Mouse (Mus musculus) heart, adult 2 months (tissue): ENCODE measurements around the gene Rnf126. TPM values are rescaled to one million over a fixed set of nuclear protein-coding genes. Genes with fewer than 3 reads are reported as not detected.

ENCODE experiments used
- DNase-seq, 2 experiments: peaks; one replicate each; pipeline ENCODE4 v3.0.0; 2021
- H3K27ac ChIP-seq: fragments of 200-600 bp; 2 replicates; pipeline ENCODE4 v1.8.1; 2022
- H3K27me3 ChIP-seq: fragments of 200-500 bp; 2 replicates; pipeline ENCODE4 v1.6.1; 2012; ENCODE audit warnings: mild to moderate bottlenecking, low read length, inconsistent platforms, mixed read lengths; ENCODE audit not compliant: control insufficient read depth, insufficient read depth
- H3K36me3 ChIP-seq: fragments of 200-500 bp; 2 replicates; pipeline ENCODE4 v1.6.1; 2012; ENCODE audit warnings: low read length, inconsistent platforms; ENCODE audit not compliant: control insufficient read depth, insufficient read depth
- H3K4me1 ChIP-seq: fragments of 200-500 bp; 2 replicates; pipeline ENCODE4 v1.6.1; 2011; ENCODE audit warnings: low read length; ENCODE audit not compliant: control insufficient read depth, insufficient read depth
- H3K4me3 ChIP-seq: fragments of 200-600 bp; 2 replicates; pipeline ENCODE4 v1.8.1; 2022
- H3K79me2 ChIP-seq: fragments of 200-500 bp; replicated peaks from 2 replicates; pipeline ENCODE4 v1.6.1; 2012; ENCODE audit warnings: mild to moderate bottlenecking, inconsistent platforms, low read length, moderate library complexity, mixed read lengths; ENCODE audit not compliant: control insufficient read depth, insufficient read depth
- H3K9ac ChIP-seq: fragments of 200-500 bp; 2 replicates; pipeline ENCODE4 v1.6.1; 2012; ENCODE audit warnings: low read depth, mild to moderate bottlenecking, control low read depth, inconsistent platforms, low read length, mixed read lengths
- CTCF ChIP-seq: fragments of 200-600 bp; IDR thresholded peaks from 2 replicates; pipeline ENCODE4 v1.8.1; 2022; ENCODE audit warnings: antibody characterized with exemption, mild to moderate bottlenecking, moderate library complexity
- EP300 ChIP-seq: fragments of 200-500 bp; IDR thresholded peaks from 2 replicates; pipeline ENCODE4 v1.6.1; 2011; ENCODE audit warnings: low read depth, low read length, control low read depth; ENCODE audit not compliant: insufficient read depth
- POLR2A ChIP-seq: fragments of 200-500 bp; IDR thresholded peaks from 2 replicates; pipeline ENCODE4 v1.6.1; 2011; ENCODE audit warnings: mild to moderate bottlenecking, low read depth, low read length, control low read depth; ENCODE audit not compliant: insufficient read depth
- whole genome bisulfite sequencing: fragments of 180-500 bp; shearing (Covaris S2); methylation state at CpG from one replicate; pipeline ENCODE4 v1.1.7; 2018; 5-methylcytosine and 5-hydroxymethylcytosine counted together
- intact Hi-C: fragments of 180-260 bp; cut with DNase I; formaldehyde crosslinking; loops from one replicate; pipeline ENCODE4 v1.15.1; 2025
- polyA plus RNA-seq: library from polyadenylated mRNA; depleted of rRNA; stranded (reverse); fragments of >200 nt; gene quantifications from 2 replicates; pipeline ENCODE4 v1.2.3, GENCODE M21; 2012
- total RNA-seq, 2 experiments: library from RNA; stranded (reverse); gene quantifications; 2 replicates each; pipeline ENCODE4 v1.2.3; 2021

The Rnf126 gene
- total and polyA plus RNA-seq, 3 experiments: 22.9 to 48.0 (median 23.6) TPM

DNA sequence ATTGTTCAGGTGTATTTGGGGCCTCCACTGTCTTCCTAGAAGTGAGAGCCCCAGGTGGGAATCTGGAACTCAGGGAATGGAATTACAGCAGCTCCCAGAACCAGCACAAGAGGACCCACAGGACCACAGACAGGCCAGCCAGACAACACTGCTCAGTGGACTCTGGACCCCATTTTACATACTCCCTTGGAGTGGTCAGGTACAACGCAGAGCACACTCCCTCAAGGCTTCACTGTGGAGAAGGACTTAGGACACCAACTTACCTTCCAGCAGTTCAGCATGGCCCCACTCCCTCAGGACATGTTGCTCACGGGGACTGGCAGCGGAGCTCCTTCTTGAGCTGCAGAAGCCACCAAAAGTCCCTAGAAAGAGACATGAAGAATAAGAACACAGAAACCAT lies 21.3 kb downstream of the Rnf126 start:
- no peak for TF ChIP-seq CTCF
- no peak for TF ChIP-seq EP300
- no peak for TF ChIP-seq POLR2A
- Histone ChIP-seq H3K27ac (no peak overlapping the region), H3K79me2 (no peaks in the 10 kb centered on the region), H3K9ac (no peak overlapping the region), H3K4me3 (peak overlapping the region; percentile 90; the same call in 1 of the 2 replicates), H3K36me3 (no peaks in the 10 kb centered on the region), H3K4me1 (peaks cover 6% of the 10 kb centered on the region), H3K27me3 (no peaks in the 10 kb centered on the region)
- intact Hi-C loops: no loop called here
- DNase-seq: no peak
- 97% methylated on average over 3 of the region's 3 CpGs for WGBS

DNA sequence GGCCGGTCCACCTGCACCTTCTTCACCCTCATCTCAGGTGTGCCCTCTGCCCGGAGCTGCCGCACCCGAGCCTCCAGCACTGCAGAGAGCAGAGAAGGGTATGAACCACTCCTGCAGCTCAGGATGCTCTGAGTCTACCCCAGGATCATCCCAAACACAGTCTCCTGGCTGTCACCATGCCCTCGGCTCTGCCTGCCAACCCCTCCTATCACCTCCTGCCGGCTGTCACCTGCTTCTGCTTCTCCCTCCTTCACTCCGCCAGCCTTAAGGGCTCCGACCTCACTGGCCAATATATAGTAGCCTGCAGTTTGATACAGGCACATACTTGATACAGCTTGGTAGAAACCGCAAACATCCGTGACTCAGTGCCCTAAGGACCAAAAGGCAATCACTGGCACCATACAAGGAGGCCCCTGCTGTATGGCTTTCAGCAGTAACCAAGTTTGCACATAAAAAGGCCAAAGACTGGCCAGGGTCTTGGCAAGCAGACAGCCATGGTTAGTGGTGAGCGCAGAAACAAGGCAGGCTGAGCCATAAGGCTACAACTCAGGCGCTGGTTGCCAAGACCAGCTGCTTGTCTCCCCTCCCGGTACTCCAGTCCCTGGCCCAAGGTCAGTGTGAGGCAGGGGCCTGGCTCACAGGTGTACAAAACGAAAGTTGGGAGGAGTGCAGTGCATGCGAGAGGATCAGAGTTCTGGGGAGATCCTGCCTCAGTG lies 22.9 kb downstream of the Rnf126 start:
- no peaks in the 10 kb centered on the region for H3K79me2 ChIP-seq
- DNase-seq: no peak
- intact Hi-C loops: no loop called here
- 90% methylated on average over 15 of the region's 15 CpGs for WGBS
- H3K9ac ChIP-seq: no peak overlapping the region
- H3K27me3 ChIP-seq: no peaks in the 10 kb centered on the region
- peaks cover 6% of the 10 kb centered on the region for H3K4me1 ChIP-seq
- H3K4me3 ChIP-seq: no peak overlapping the region
- H3K27ac ChIP-seq: no peak overlapping the region
- no peaks in the 10 kb centered on the region for H3K36me3 ChIP-seq
- TF ChIP-seq EP300 (no peak), POLR2A (no peak), CTCF (no peak)

DNA sequence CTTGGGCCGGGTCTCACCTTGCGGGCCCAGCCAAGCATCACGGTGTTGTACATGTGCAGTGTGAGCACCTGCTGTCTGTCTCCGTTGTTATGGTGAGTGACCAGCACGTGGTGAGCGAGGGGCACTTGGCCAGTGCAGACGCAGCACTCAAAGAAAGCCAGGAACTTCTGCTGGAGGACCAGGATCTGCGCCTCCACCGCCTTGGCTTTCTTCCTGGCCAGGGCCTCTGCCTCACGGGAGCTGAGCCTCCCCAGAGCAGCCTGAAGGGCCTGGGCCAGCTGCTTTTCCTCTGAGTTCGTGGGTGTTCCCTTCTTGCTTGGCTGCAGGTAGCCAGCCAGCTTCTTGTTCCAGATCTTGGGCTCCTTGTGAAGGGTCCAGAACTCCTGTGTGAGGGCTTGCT lies 23.6 kb downstream of the Rnf126 start:
- H3K36me3 ChIP-seq: no peaks in the 10 kb centered on the region
- intact Hi-C loops: no loop called here
- no peak overlapping the region for H3K9ac ChIP-seq
- H3K27me3 ChIP-seq: no peaks in the 10 kb centered on the region
- H3K4me3 ChIP-seq: no peak overlapping the region
- H3K27ac ChIP-seq: no peak overlapping the region
- TF ChIP-seq CTCF (no peak), POLR2A (no peak), EP300 (no peak)
- 86% methylated on average over 11 of the region's 11 CpGs for WGBS
- H3K79me2 ChIP-seq: no peaks in the 10 kb centered on the region
- peaks cover 6% of the 10 kb centered on the region for H3K4me1 ChIP-seq
- no peak for DNase-seq

DNA sequence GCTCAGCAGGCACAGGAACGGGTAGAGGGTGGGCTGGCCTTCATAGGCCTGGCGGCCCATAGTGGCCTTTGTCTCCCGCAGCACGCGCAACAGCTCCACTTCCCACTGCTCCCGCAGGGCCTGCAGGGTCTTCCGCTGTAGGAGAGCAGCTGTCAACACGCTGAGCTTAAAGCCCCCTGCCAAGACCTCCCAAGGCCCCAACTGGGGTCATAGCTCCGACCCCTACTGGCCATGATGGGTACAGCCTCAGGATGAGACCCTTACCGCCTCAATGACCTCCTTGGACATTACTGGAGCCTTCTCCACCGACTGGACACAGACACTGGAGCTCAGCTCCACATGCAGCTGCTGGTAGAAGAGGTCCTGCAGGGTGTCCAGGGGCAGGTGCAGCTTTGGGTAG lies 25.9 kb downstream of the Rnf126 start:
- Histone ChIP-seq H3K36me3 (no peaks in the 10 kb centered on the region), H3K9ac (no peak overlapping the region), H3K4me3 (no peak overlapping the region), H3K4me1 (peaks cover 5% of the 10 kb centered on the region; the same call in 1 of the 2 replicates), H3K27me3 (no peaks in the 10 kb centered on the region), H3K27ac (no peak overlapping the region), H3K79me2 (no peaks in the 10 kb centered on the region)
- intact Hi-C loops: no loop called here
- WGBS: 86% methylated on average over 11 of the region's 11 CpGs
- no peak for DNase-seq
- TF ChIP-seq CTCF (peak; percentile 45), EP300 (no peak)

DNA sequence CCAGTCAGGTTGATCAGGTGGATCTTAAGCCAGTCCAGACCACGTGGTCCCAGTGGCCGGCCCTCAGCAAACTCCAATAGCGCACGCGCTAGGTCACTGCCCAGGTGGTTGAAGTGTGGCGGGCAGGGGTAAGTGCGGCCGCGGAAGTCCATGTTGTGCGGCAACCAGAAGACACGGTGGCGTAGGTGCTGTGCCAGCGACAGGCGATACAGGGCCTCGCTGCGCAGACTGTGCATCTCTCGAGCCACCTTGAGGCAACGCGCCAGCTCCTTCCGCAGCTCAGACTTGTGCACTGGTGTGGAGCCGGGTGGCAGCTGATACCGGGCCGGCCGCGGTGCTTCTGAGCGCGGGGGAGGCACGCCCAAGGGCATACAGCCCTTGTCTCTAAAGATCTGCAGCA lies 27.5 kb downstream of the Rnf126 start:
- WGBS: 96% methylated on average over 28 of the region's 28 CpGs
- intact Hi-C loops: no loop called here
- Histone ChIP-seq H3K9ac (no peak overlapping the region), H3K79me2 (no peaks in the 10 kb centered on the region), H3K27me3 (no peaks in the 10 kb centered on the region), H3K4me1 (no peaks in the 10 kb centered on the region), H3K36me3 (no peaks in the 10 kb centered on the region), H3K4me3 (no peak overlapping the region), H3K27ac (no peak overlapping the region)
- DNase-seq: no peak
- no peak for TF ChIP-seq EP300

DNA sequence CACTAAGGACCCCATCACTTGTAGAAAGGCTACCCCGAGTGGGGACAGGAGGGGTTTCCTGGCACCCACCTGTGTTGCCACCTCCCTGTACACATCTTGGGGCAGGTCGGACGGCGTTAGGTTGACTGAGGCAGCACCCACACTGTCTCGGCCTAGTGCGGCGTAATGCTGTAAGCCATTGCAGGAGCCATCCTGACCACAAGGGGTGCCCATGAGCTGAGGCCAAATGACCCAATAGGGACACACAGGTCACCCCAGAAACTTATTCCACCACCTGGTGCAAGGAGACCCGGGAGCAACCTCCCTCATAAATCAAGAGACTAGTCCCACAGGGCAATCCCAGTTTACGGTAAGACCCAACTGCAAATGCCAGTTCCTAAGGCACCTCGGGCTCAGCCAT lies 28.5 kb downstream of the Rnf126 start:
- no peak for DNase-seq

DNA sequence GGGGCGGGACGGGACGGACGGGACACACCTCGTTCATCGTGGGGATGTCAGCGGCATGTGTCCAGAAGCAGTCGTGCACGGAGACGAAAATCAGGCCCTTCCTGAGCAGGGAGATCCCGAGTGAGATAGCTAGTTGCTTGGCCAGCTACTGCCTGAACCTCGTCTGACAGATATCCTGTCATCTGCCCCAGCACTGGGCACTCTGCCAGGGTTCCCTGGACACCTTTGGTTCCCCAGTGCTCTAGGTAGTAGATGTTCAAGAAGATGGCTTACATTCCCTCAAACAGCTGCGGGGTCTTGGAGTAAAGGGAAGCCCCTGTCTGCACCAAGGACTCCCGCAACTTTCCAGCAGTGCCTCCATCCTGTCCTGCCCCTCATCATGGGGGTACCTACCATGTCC lies 30.0 kb downstream of the Rnf126 start:
- TF ChIP-seq EP300 (no peak), CTCF (no peak), POLR2A (no peak)
- no peaks in the 10 kb centered on the region for H3K4me1 ChIP-seq
- DNase-seq: no peak
- intact Hi-C loops: no loop called here
- no peak overlapping the region for H3K27ac ChIP-seq
- H3K36me3 ChIP-seq: no peaks in the 10 kb centered on the region
- no peak overlapping the region for H3K4me3 ChIP-seq
- H3K79me2 ChIP-seq: no peaks in the 10 kb centered on the region
- H3K27me3 ChIP-seq: no peaks in the 10 kb centered on the region
- 58% methylated on average over 14 of the region's 14 CpGs for WGBS
- no peak overlapping the region for H3K9ac ChIP-seq

More for the DNA sequence above, 28.5 kb downstream of the Rnf126 start:
- H3K9ac ChIP-seq: no peak overlapping the region
- no peaks in the 10 kb centered on the region for H3K27me3 ChIP-seq
- intact Hi-C loops: no loop called here
- 96% methylated on average over 10 of the region's 10 CpGs for WGBS
- H3K79me2 ChIP-seq: no peaks in the 10 kb centered on the region
- H3K4me1 ChIP-seq: no peaks in the 10 kb centered on the region
- H3K27ac ChIP-seq: no peak overlapping the region
- TF ChIP-seq CTCF: peak; percentile 56
- no peak for TF ChIP-seq POLR2A
- no peak overlapping the region for H3K4me3 ChIP-seq
- no peaks in the 10 kb centered on the region for H3K36me3 ChIP-seq
